Mouse (Mus musculus) limb, embryonic 13.5 days (tissue): ENCODE data around the gene Sucla2. TPM values are rescaled to one million over a fixed set of nuclear protein-coding genes. Genes with fewer than 3 reads are reported as not detected.

Experiments
- ATAC-seq: fragments of 200-750 bp; cut with Nextera tagmentation; 2 replicates; pipeline ENCODE4 v1.8.0; 2017; ENCODE audit warnings: low read depth, moderate number of reproducible peaks, moderate TSS enrichment; ENCODE audit not compliant: low FRiP score
- H3K27ac ChIP-seq: fragments of 300-500 bp; sonication (generic); 2 replicates; pipeline ENCODE4 v1.5.1; 2015; ENCODE audit warnings: inconsistent platforms, mild to moderate bottlenecking, moderate library complexity
- H3K27me3 ChIP-seq: fragments of 300-500 bp; sonication (generic); 2 replicates; pipeline ENCODE4 v1.6.1; 2015; ENCODE audit warnings: mild to moderate bottlenecking, inconsistent platforms
- H3K36me3 ChIP-seq: fragments of 300-500 bp; sonication (generic); 2 replicates; pipeline ENCODE4 v1.6.1; 2015; ENCODE audit warnings: inconsistent platforms, mild to moderate bottlenecking, moderate library complexity
- H3K4me1 ChIP-seq: fragments of 300-500 bp; sonication (generic); 2 replicates; pipeline ENCODE4 v1.6.1; 2015; ENCODE audit warnings: inconsistent platforms
- H3K4me2 ChIP-seq: fragments of 300-500 bp; sonication (generic); replicated peaks from 2 replicates; pipeline ENCODE4 v1.6.1; 2015; ENCODE audit warnings: inconsistent platforms, mild to moderate bottlenecking, moderate library complexity
- H3K4me3 ChIP-seq: fragments of 300-500 bp; sonication (generic); 2 replicates; pipeline ENCODE4 v1.5.1; 2015; ENCODE audit warnings: moderate library complexity, mild to moderate bottlenecking, inconsistent platforms
- H3K9ac ChIP-seq: fragments of 300-500 bp; sonication (generic); 2 replicates; pipeline ENCODE4 v1.6.1; 2015; ENCODE audit warnings: mild to moderate bottlenecking, inconsistent platforms
- H3K9me3 ChIP-seq: fragments of 300-500 bp; sonication (generic); 2 replicates; pipeline ENCODE4 v1.6.1; 2016; ENCODE audit warnings: inconsistent platforms
- WGBS: fragments of 180-500 bp; shearing (Covaris S2); methylation state at CpG from one replicate; pipeline ENCODE4 v1.1.7; 2015; 5-methylcytosine and 5-hydroxymethylcytosine counted together
- polyA plus RNA-seq: library from polyadenylated mRNA; unstranded; fragments of >200 nt; fragmentation: Nextera tagmentation; extraction: Ambion mirVana; gene quantifications from 2 replicates; pipeline ENCODE4 v1.2.1, GENCODE M21; 2015

Gene Sucla2
- polyA plus RNA-seq, 1 experiment from 2014 or later, result 106 TPM

DNA sequence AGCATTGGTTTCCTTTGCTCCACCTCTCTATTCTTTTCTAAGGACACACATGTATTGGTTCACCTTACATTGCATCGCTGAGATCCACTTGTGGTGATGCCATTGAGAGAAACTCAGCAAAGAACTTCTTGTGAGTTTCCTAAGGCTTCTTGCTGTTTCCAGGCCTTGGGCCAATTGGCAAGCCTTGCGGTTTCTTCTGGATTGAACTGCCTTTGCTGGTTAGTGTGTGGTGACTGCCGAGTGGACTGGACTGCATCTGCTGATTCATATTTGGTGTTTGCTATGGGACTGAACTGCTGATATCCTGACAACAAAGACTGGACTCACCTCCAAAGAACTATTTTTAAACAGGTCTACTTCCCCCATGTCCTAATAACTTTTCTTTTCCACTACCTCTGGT is 109.2 kb downstream of the Sucla2 start:
- WGBS, result 91% methylated on average over 3 of the region's 3 CpGs
- H3K4me2 ChIP-seq, result no peak overlapping the region

DNA sequence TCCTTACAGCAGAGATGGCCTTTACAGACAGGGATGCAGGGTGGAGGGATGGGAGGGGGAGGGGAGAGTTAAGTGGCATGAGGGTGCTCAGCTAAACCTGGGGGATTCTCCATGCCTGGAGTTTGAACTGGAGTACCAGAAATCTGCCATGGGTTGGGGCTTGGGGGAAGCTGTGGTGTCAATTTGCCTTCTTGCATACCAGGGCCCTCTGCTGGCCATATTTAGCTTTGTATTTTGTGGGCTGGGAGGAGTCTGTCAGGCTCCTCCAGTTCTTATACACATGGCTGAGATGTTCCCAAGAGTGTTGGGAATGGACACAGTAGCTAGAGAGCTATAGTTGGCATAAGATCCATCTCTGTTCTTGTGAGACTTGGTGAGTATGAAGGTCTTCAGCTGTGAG is 112.3 kb downstream of the Sucla2 start:
- Histone ChIP-seq H3K27me3 (no peaks in the 10 kb centered on the region), H3K27ac (no peak overlapping the region)
- ATAC-seq, result no peak

More for the DNA sequence above, 109.2 kb downstream of the Sucla2 start:
- Histone ChIP-seq H3K27me3 (no peaks in the 10 kb centered on the region), H3K4me3 (no peak overlapping the region), H3K27ac (no peak overlapping the region), H3K9ac (no peak overlapping the region), H3K36me3 (no peaks in the 10 kb centered on the region), H3K9me3 (no peaks in the 10 kb centered on the region), H3K4me1 (no peaks in the 10 kb centered on the region)
- no peak for ATAC-seq

More for the DNA sequence above, 112.3 kb downstream of the Sucla2 start:
- no peak overlapping the region for H3K9ac ChIP-seq
- no peaks in the 10 kb centered on the region for H3K36me3 ChIP-seq
- H3K4me3 ChIP-seq, result no peak overlapping the region
- H3K4me2 ChIP-seq, result no peak overlapping the region
- H3K9me3 ChIP-seq, result no peaks in the 10 kb centered on the region
- no peaks in the 10 kb centered on the region for H3K4me1 ChIP-seq

Other genes with a start within 250 kb of the Sucla2 start
- gene Rb1, start 199.5 kb upstream of the Sucla2 start, polyA plus RNA-seq, result 18.2 and 23.7 TPM in 2 replicates
- 681 and 682 TPM in 2 replicates for gene Itm2b, start 140.0 kb upstream of the Sucla2 start, polyA plus RNA-seq
- 105 and 113 TPM in 2 replicates for gene Med4, start 15.3 kb upstream of the Sucla2 start, polyA plus RNA-seq
- 6.2 and 6.8 TPM in 2 replicates for gene Nudt15, start 22.9 kb downstream of the Sucla2 start, polyA plus RNA-seq
- not detected in 2 replicates for gene Gm21750, start 135.9 kb downstream of the Sucla2 start, polyA plus RNA-seq